Mouse (Mus musculus): ENCODE measurements at regions not wholly inside any gene's neighbourhood (a gene's known extent, or its start where the extent isn't known, plus 50 kb on each side); places are given as distances from the start of the nearest gene placed in this dataset.
A peak's percentile ranks its signal among the peaks of the same experiment; 100 is the strongest.
"Not testable (repeated sequence)": the region's sequence is repeated elsewhere in the genome, so short reads cannot be mapped to it uniquely, and the experiment has no call there.

GRCm38 (mm10) chr12:21680026-21680425 lies 262.6 kb upstream of the Ywhaq start:
- DNase-seq (ENCODE audit: low spot score in 2 of 2): peak; percentile 13 to 17

- not testable (repeated sequence) for DNase-seq (ENCODE audit: low spot score in 2 of 2)
These were observed 231.9 kb upstream of the Ywhaq start for GRCm38 (mm10) chr12:21649381-21649780.

GRCm38 (mm10) chr12:21613781-21614180 lies 196.3 kb upstream of the Ywhaq start:
- peak; percentile 46 to 51 for DNase-seq (ENCODE audit: low spot score in 2 of 2)

GRCm38 (mm10) chr12:21568415-21569040 lies 151.1 kb upstream of the Ywhaq start:
- peak in 1 of 2 experiments; percentile 2 for DNase-seq (ENCODE audit: low spot score in 2 of 2)

- DNase-seq (ENCODE audit: low spot score in 2 of 2): not testable (repeated sequence)
These were observed 126.5 kb upstream of the Ywhaq start for GRCm38 (mm10) chr12:21543962-21544361.

GRCm38 (mm10) chr12:21543153-21543894 lies 125.9 kb upstream of the Ywhaq start:
- DNase-seq (ENCODE audit: low spot score in 2 of 2): peak; percentile 57 to 74

GRCm38 (mm10) chr12:21531766-21532165 lies 114.3 kb upstream of the Ywhaq start:
- peak in 1 of 2 experiments; percentile 15 for DNase-seq (ENCODE audit: low spot score in 2 of 2)

GRCm38 (mm10) chr12:21529367-21529766 lies 111.9 kb upstream of the Ywhaq start:
- not testable (repeated sequence) for DNase-seq (ENCODE audit: low spot score in 2 of 2)

GRCm38 (mm10) chr12:21527336-21527735 lies 109.9 kb upstream of the Ywhaq start:
- DNase-seq (ENCODE audit: low spot score in 2 of 2): not testable (repeated sequence)

GRCm38 (mm10) chr12:21526906-21527305 lies 109.5 kb upstream of the Ywhaq start:
- DNase-seq (ENCODE audit: low spot score in 2 of 2): not testable (repeated sequence)

GRCm38 (mm10) chr12:21525567-21525966 lies 108.1 kb upstream of the Ywhaq start:
- DNase-seq (ENCODE audit: low spot score in 2 of 2): not testable (repeated sequence)

- DNase-seq (ENCODE audit: low spot score in 2 of 2): no peak
These were observed 105.2 kb upstream of the Ywhaq start for GRCm38 (mm10) chr12:21522621-21523020.

- no peak for DNase-seq (ENCODE audit: low spot score in 2 of 2)
These were observed 101.6 kb upstream of the Ywhaq start for GRCm38 (mm10) chr12:21519058-21519457.

GRCm38 (mm10) chr12:21512736-21513135 lies 95.3 kb upstream of the Ywhaq start:
- no peak for DNase-seq (ENCODE audit: low spot score in 2 of 2)

- no peak for DNase-seq (ENCODE audit: low spot score in 2 of 2)
These were observed 93.7 kb upstream of the Ywhaq start for GRCm38 (mm10) chr12:21511043-21511665.

- no peak for DNase-seq (ENCODE audit: low spot score in 2 of 2)
These were observed 89.6 kb upstream of the Ywhaq start for GRCm38 (mm10) chr12:21507080-21507479.

GRCm38 (mm10) chr12:21505731-21506368 lies 88.4 kb upstream of the Ywhaq start:
- no peak for DNase-seq (ENCODE audit: low spot score in 2 of 2)

GRCm38 (mm10) chr12:21503250-21503649 lies 85.8 kb upstream of the Ywhaq start:
- DNase-seq (ENCODE audit: low spot score in 2 of 2): no peak

GRCm38 (mm10) chr12:21496974-21497373 lies 79.5 kb upstream of the Ywhaq start:
- no peak for DNase-seq (ENCODE audit: low spot score in 2 of 2)

GRCm38 (mm10) chr12:21495511-21495910 lies 78.1 kb upstream of the Ywhaq start:
- no peak for DNase-seq (ENCODE audit: low spot score in 2 of 2)

GRCm38 (mm10) chr12:21493471-21493870 lies 76.0 kb upstream of the Ywhaq start:
- no peak for DNase-seq (ENCODE audit: low spot score in 2 of 2)
